ENCODE assay signal across 20 mouse cellular contexts in genomic region chr3:118418981-118419380, GRCm38 (mm10).
"Had no signal": no experiment of that assay in that cellular context is flagged by ENCODE, and none has a peak within 500 bp of the region (broad histone marks: within the 10 kb centered on the region; RNA-seq: fewer than 3 reads in every experiment).

No protein-coding gene starts in this region.

- H3K27me3 ChIP-seq: heart, embryonic 12.5 days; hindbrain, embryonic 12.5 days; intestine, embryonic 15.5 days; limb, embryonic 13.5 days; limb, embryonic 15.5 days; liver, embryonic 12.5 days had no signal

- H3K4me2 ChIP-seq: heart, embryonic 12.5 days; hindbrain, embryonic 12.5 days; hindbrain, embryonic 14.5 days; intestine, embryonic 15.5 days; limb, embryonic 13.5 days; limb, embryonic 15.5 days; liver, embryonic 12.5 days had no signal

- H3K36me3 ChIP-seq: heart, embryonic 10.5 days; heart, embryonic 12.5 days; hindbrain, embryonic 10.5 days; hindbrain, embryonic 12.5 days; intestine, embryonic 15.5 days; limb, embryonic 13.5 days; limb, embryonic 15.5 days; liver, embryonic 12.5 days had no signal

- H3K4me3 ChIP-seq: heart, embryonic 10.5 days; heart, embryonic 12.5 days; hindbrain, embryonic 10.5 days; hindbrain, embryonic 12.5 days; intestine, embryonic 15.5 days; limb, embryonic 13.5 days; limb, embryonic 15.5 days; liver, embryonic 12.5 days had no signal

- DNase-seq: gastrocnemius, postnatal 25 days; heart, adult 18-20 months; heart, postnatal 10 days; heart, postnatal 4 days; kidney, adult 18-20 months; kidney, adult 8-10 months; kidney, postnatal 14 days; kidney, postnatal 36 days; layer of hippocampus, adult 9-11 months; layer of hippocampus, postnatal 36 days; left cerebral cortex, postnatal 4 days had no signal
